Mouse (Mus musculus): ENCODE measurements around the gene Stk17b. TPM values are rescaled to one million over a fixed set of nuclear protein-coding genes. Genes with fewer than 3 reads are reported as not detected.
"Not testable (repeated sequence)": the region's sequence is repeated elsewhere in the genome, so short reads cannot be mapped to it uniquely, and the experiment has no call there.

The Stk17b gene
- total and polyA plus RNA-seq, 3 experiments, result 6.4 to 8.0 TPM; not detected in 1

- no peak for DNase-seq (ENCODE audit: low read depth, low spot score)
- no peak for TF ChIP-seq BHLHE40 (IDR thresholded peaks at IDR 0.05; ENCODE audit: borderline replicate concordance, low read depth, low read length)
- no peak for TF ChIP-seq MYB (IDR thresholded peaks at IDR 0.05; ENCODE audit: low read depth, low read length)
- no peak for TF ChIP-seq MAFK (IDR thresholded peaks at IDR 0.05; ENCODE audit: borderline replicate concordance, low read depth, low read length)
- TF ChIP-seq E2F4 (IDR thresholded peaks at IDR 0.05; ENCODE audit: borderline replicate concordance, low read depth, low read length), result no peak
- no peak for TF ChIP-seq GABPA (IDR thresholded peaks at IDR 0.05; ENCODE audit: low read depth, low read length)
- Histone ChIP-seq H3K9me3 (replicated peaks; ENCODE audit: insufficient read depth, low read length) (no peaks in the 10 kb centered on the region), H3K27me3 (ENCODE audit: control insufficient read depth in 1 of 2, insufficient read depth in 2 of 2, low read length in 2 of 2) (no peaks in the 10 kb centered on the region; a peak in 1 of 4 replicates), H3K36me3 (ENCODE audit: control insufficient read depth in 1 of 2, insufficient read depth in 2 of 2, low read length in 2 of 2) (no peaks in the 10 kb centered on the region), H3K9ac (ENCODE audit: control insufficient read depth, low read depth, low read length, poor library complexity, severe bottlenecking) (no peak overlapping the region), H3K4me3 (ENCODE audit: control insufficient read depth in 1 of 2, insufficient read depth in 1 of 2, low read depth in 2 of 2, low read length in 2 of 2) (no peak overlapping the region), H3K4me1 (ENCODE audit: control insufficient read depth in 1 of 2, insufficient read depth in 2 of 2, low read length in 2 of 2) (no peaks in the 10 kb centered on the region), H3K27ac (ENCODE audit: control insufficient read depth, low read depth, low read length) (no peak overlapping the region), H3K79me2 (ENCODE audit: control insufficient read depth, insufficient read depth, low read length, poor library complexity) (no peaks in the 10 kb centered on the region)
Measured at GRCm38 (mm10) chr1:53711069-53711468, 74.0 kb downstream of the Stk17b start.

GRCm38 (mm10) chr1:53709602-53710001 is 75.4 kb downstream of the Stk17b start:
- H3K4me1 ChIP-seq (ENCODE audit: control insufficient read depth in 1 of 2, insufficient read depth in 2 of 2, low read length in 2 of 2); H3K79me2 ChIP-seq (ENCODE audit: control insufficient read depth, insufficient read depth, low read length, poor library complexity); H3K27ac ChIP-seq (ENCODE audit: control insufficient read depth, low read depth, low read length); H3K4me3 ChIP-seq (ENCODE audit: control insufficient read depth in 1 of 2, insufficient read depth in 1 of 2, low read depth in 2 of 2, low read length in 2 of 2); H3K36me3 ChIP-seq (ENCODE audit: control insufficient read depth in 1 of 2, insufficient read depth in 2 of 2, low read length in 2 of 2); DNase-seq (ENCODE audit: low read depth, low spot score); H3K9ac ChIP-seq (ENCODE audit: control insufficient read depth, low read depth, low read length, poor library complexity, severe bottlenecking); H3K27me3 ChIP-seq (ENCODE audit: control insufficient read depth in 1 of 2, insufficient read depth in 2 of 2, low read length in 2 of 2); H3K9me3 ChIP-seq (replicated peaks; ENCODE audit: insufficient read depth, low read length): not testable (repeated sequence)

GRCm38 (mm10) chr1:53706431-53707361 is 78.3 kb downstream of the Stk17b start, which contains the start of gene Dnah7a:
Gene Dnah7a, minus strand, starts transcription at chr1:53706784.
- no peak for DNase-seq (ENCODE audit: low read depth, low spot score)

More at GRCm38 (mm10) chr1:53706431-53707361, 78.3 kb downstream of the Stk17b start, which contains the start of gene Dnah7a:
- H3K27me3 ChIP-seq (ENCODE audit: control insufficient read depth in 1 of 2, insufficient read depth in 2 of 2, low read length in 2 of 2), result no peaks in the 10 kb centered on the region; a peak in 1 of 4 replicates
- TF ChIP-seq MEF2A (IDR thresholded peaks at IDR 0.05; ENCODE audit: extremely low read depth, insufficient replicate concordance, low read depth, low read length, poor library complexity, severe bottlenecking) (no peak), E2F4 (IDR thresholded peaks at IDR 0.05; ENCODE audit: borderline replicate concordance, low read depth, low read length) (no peak), POLR2AphosphoS2 (IDR thresholded peaks at IDR 0.05; ENCODE audit: low read length) (no peak), ELF1 (IDR thresholded peaks at IDR 0.05; ENCODE audit: low read depth, low read length) (no peak), CTCF (IDR thresholded peaks at IDR 0.05 in 2 of 3, conservative IDR thresholded peaks at IDR 0.05 in 1 of 3; ENCODE audit: control insufficient read depth in 1 of 3, insufficient read depth in 1 of 3, low read depth in 2 of 3, low read length in 3 of 3, poor library complexity in 1 of 3, severe bottlenecking in 1 of 3) (no peak), CHD2 (IDR thresholded peaks at IDR 0.05; ENCODE audit: low read length) (no peak), ETS1 (IDR thresholded peaks at IDR 0.05; ENCODE audit: low read depth, low read length) (no peak), ZNF384 (IDR thresholded peaks at IDR 0.05; ENCODE audit: low read depth, low read length) (no peak), TCF12 (IDR thresholded peaks at IDR 0.05; ENCODE audit: low read depth, low read length) (no peak), POLR2AphosphoS5 (IDR thresholded peaks at IDR 0.05; ENCODE audit: borderline replicate concordance, low read depth, low read length) (no peak), MAZ (IDR thresholded peaks at IDR 0.05; ENCODE audit: low read depth, low read length) (no peak)
- H3K4me1 ChIP-seq (ENCODE audit: control insufficient read depth in 1 of 2, insufficient read depth in 2 of 2, low read length in 2 of 2), result no peaks in the 10 kb centered on the region
- no peak within 1 kb of the TSS for H3K27ac ChIP-seq (ENCODE audit: control insufficient read depth, low read depth, low read length)
- no peak within 1 kb of the TSS for H3K9ac ChIP-seq (ENCODE audit: control insufficient read depth, low read depth, low read length, poor library complexity, severe bottlenecking)
- H3K79me2 ChIP-seq (ENCODE audit: control insufficient read depth, insufficient read depth, low read length, poor library complexity), result no peaks in the 10 kb centered on the region
- H3K4me3 ChIP-seq (ENCODE audit: control insufficient read depth in 1 of 2, insufficient read depth in 1 of 2, low read depth in 2 of 2, low read length in 2 of 2), result no peak within 1 kb of the TSS
- no peaks in the 10 kb centered on the region for H3K9me3 ChIP-seq (replicated peaks; ENCODE audit: insufficient read depth, low read length)
- no peaks in the 10 kb centered on the region for H3K36me3 ChIP-seq (ENCODE audit: control insufficient read depth in 1 of 2, insufficient read depth in 2 of 2, low read length in 2 of 2)
